Mouse (Mus musculus): ENCODE measurements around the gene Pacs1.

Pacs1 gene

GRCm38 (mm10) chr19:5272801-5273733 lies at the start of gene Pacs1:
TSS of gene Pacs1 (minus strand) at chr19:5273119.
- peak; percentile 89 to 92 for DNase-seq

GRCm38 (mm10) chr19:5313189-5313588 lies 40.3 kb upstream of the Pacs1 start:
- DNase-seq, result no peak

GRCm38 (mm10) chr19:5309025-5309424 lies 36.1 kb upstream of the Pacs1 start:
- DNase-seq, result no peak

- DNase-seq, result no peak
Measured at GRCm38 (mm10) chr19:5306968-5307734, 34.2 kb upstream of the Pacs1 start.

GRCm38 (mm10) chr19:5306279-5306678 lies 33.4 kb upstream of the Pacs1 start:
- DNase-seq, result no peak

- peak in 1 of 2 experiments; percentile 34 for DNase-seq
Measured at GRCm38 (mm10) chr19:5302455-5302854, 29.5 kb upstream of the Pacs1 start.

- DNase-seq, result no peak
Measured at GRCm38 (mm10) chr19:5300588-5300987, 27.7 kb upstream of the Pacs1 start.

GRCm38 (mm10) chr19:5297903-5298800 lies 25.2 kb upstream of the Pacs1 start, which contains the start of gene Gal3st3:
TSS of gene Gal3st3 (plus strand) at chr19:5298331.
- DNase-seq, result no peak

- DNase-seq, result no peak
Measured at GRCm38 (mm10) chr19:5296630-5297029, 23.7 kb upstream of the Pacs1 start.

- no peak for DNase-seq
Measured at GRCm38 (mm10) chr19:5295736-5296075, 22.8 kb upstream of the Pacs1 start.

GRCm38 (mm10) chr19:5294972-5295735 lies 22.2 kb upstream of the Pacs1 start, which contains the start of gene Sf3b2:
TSS of gene Sf3b2 (minus strand) at chr19:5295455.
- peak; percentile 99 for DNase-seq

- DNase-seq, result peak; percentile 72 to 81
Measured at GRCm38 (mm10) chr19:5278381-5278780, 5.5 kb upstream of the Pacs1 start.

GRCm38 (mm10) chr19:5277140-5277539 lies 4.2 kb upstream of the Pacs1 start:
- no peak for DNase-seq

GRCm38 (mm10) chr19:5276531-5276930 lies 3.6 kb upstream of the Pacs1 start:
- DNase-seq, result no peak

- no peak for DNase-seq
Measured at GRCm38 (mm10) chr19:5275736-5276135, 2.8 kb upstream of the Pacs1 start.

- DNase-seq, result no peak
Measured at GRCm38 (mm10) chr19:5274641-5275040, 1.7 kb upstream of the Pacs1 start.

GRCm38 (mm10) chr19:5273916-5274315 lies 997 bp upstream of the Pacs1 start:
- no peak for DNase-seq

- peak; percentile 39 to 55 for DNase-seq
Measured at GRCm38 (mm10) chr19:5272326-5272795, 558 bp downstream of the Pacs1 start.

GRCm38 (mm10) chr19:5271430-5271829 lies 1.5 kb downstream of the Pacs1 start:
- no peak for DNase-seq

- no peak for DNase-seq
Measured at GRCm38 (mm10) chr19:5269392-5269791, 3.5 kb downstream of the Pacs1 start.

GRCm38 (mm10) chr19:5268875-5269274 lies 4.0 kb downstream of the Pacs1 start:
- DNase-seq, result no peak

GRCm38 (mm10) chr19:5268017-5268416 lies 4.9 kb downstream of the Pacs1 start:
- no peak for DNase-seq
